Mouse (Mus musculus) central nervous system, embryonic 11.5 days (tissue): ENCODE results near the gene Tnf. TPM values are rescaled to one million over a fixed set of nuclear protein-coding genes. Genes with fewer than 3 reads are reported as not detected.

Experiments used
- polyA plus RNA-seq: library from polyadenylated mRNA; depleted of rRNA; stranded (reverse); fragments of >200 nt; gene quantifications from 2 replicates; pipeline ENCODE4 v1.2.3, GENCODE M21; 2012; rRNA removed

Tnf gene
- 0.07 and 0.09 TPM in 2 replicates for polyA plus RNA-seq

GRCm38 (mm10) chr17:35201787-35202186 is at the start of gene Tnf:
Gene Tnf (minus strand): TSS chr17:35202007.

DNA sequence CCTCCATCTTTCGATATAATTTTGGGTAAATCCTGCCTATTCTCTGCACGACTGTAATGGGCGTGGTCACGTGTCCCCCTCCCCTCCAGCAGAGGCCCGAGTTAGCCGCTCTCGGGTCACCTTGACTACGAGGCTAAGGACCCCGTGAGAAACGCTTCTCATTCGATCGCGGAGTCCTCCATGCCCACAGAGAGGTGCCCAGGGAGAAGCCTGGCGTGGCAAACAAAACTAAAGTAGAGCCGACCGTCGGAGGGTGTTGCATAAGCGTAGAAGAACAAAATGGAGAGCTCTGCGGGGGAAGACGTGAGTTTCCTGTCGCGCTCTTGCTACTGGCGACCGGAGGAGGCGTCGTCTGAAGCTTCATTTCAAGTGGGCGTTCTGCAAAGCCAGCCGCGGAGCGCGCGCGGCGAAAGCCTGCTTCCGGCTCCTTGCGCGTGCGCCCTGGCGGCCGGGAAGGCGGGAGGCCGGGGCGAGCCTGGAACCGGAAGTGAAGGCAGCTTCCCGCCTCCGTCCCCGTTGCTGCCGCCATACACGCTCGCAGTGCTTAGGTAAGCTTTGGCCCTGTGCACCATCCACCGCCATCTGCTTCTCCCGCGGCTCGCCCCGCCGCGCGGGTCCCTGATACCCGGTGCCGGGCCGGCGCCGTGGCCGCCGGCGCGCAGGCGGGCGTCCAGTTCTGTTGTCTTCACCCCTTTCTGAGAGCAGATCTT is 39.7 kb upstream of the Tnf start, which contains the start of gene Ddx39b:
Gene Ddx39b (plus strand): TSS at position 442 of the 710 bp plus-strand sequence.

DNA sequence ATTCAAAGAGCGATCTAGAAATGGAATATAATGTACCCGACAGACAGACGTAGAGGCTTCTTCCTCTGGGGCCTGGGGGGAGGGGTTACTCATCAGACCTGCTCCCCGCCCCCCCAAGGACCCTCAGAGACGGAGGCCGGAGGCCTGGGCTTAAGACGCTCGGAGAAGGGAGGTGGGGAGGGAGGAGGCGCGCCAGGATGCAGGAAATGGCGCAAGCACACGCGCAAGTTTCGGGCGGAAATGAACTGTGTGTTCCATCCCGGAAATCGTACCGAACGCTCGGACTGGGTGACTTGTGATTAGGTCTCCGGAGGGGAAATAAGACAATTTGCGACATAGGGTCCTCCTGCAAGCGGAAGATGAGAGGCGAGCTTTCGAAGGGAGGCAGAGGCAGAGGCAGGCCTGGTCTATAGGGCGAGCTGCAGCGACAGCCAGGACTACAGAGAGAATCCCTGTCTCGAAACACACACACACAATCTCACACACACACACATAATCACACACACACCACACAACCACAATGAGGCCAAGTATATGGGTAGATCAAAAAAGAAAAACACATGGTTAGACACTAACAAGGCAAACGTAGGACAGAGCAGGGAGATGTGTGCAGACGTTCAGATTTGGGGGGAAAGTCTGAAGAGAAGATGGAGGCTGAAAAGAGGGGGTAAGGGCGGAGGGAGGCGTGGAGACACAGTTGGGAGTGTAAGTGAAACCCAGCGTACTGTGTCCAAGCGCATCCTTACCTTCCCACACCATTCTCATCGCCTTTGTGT is 34.0 kb upstream of the Tnf start, which contains the start of gene Nfkbil1:
Gene Nfkbil1 (minus strand): TSS at position 179 of the 776 bp plus-strand sequence.

GRCm38 (mm10) chr17:35233114-35233980 is 31.5 kb upstream of the Tnf start, which contains the start of gene Atp6v1g2:
Gene Atp6v1g2 (plus strand): TSS chr17:35233660.

GRCm38 (mm10) chr17:35220156-35220952 is 18.5 kb upstream of the Tnf start, which contains the start of gene Gm16181:
Gene Gm16181 (plus strand): TSS chr17:35220834.

DNA sequence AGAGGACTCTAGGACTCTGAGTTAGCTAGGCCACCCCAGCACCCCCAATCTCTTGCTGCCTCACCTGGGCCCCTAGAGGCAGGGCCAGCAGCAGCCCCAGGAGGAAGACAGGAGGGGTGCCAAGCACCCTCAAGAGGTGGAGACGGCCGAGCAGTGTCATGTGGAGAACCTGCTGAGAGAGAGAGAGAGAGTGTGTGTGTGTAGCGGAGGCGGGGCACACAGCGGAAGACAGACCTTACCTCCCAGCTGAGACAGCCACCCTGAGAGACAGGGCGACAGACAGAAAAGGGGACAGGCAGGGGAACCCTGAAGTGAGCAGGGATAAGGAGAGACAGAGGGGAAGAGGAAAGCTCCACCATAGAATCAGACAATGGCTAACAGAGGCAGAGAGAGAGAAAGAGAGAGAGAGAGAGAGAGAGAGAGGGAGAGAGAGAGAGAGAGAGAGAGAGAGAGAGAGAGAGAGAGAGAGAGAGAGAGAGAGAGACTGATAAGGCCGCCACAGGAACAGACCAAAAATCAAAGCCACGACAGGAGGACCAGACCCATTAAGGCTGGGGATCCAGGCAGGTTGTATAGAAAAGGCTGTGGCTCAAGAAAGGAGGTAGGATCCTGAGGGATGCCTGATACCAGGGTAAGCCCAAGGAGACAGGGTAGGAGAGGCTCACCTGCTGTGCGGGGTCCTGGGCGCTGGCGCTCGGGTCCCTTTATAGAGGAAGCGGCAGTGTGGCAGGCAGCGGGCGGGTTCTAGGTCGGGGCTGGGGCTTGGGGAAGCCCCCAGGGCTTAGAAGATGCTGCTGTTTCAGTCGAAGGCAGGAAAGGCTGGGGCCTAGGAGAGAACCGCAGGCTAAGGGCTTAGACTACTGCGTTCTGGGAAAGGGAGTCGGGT is 2.9 kb upstream of the Tnf start, which contains the start of gene Lta:
Gene Lta (minus strand): TSS at position 858 of the 886 bp plus-strand sequence.

DNA sequence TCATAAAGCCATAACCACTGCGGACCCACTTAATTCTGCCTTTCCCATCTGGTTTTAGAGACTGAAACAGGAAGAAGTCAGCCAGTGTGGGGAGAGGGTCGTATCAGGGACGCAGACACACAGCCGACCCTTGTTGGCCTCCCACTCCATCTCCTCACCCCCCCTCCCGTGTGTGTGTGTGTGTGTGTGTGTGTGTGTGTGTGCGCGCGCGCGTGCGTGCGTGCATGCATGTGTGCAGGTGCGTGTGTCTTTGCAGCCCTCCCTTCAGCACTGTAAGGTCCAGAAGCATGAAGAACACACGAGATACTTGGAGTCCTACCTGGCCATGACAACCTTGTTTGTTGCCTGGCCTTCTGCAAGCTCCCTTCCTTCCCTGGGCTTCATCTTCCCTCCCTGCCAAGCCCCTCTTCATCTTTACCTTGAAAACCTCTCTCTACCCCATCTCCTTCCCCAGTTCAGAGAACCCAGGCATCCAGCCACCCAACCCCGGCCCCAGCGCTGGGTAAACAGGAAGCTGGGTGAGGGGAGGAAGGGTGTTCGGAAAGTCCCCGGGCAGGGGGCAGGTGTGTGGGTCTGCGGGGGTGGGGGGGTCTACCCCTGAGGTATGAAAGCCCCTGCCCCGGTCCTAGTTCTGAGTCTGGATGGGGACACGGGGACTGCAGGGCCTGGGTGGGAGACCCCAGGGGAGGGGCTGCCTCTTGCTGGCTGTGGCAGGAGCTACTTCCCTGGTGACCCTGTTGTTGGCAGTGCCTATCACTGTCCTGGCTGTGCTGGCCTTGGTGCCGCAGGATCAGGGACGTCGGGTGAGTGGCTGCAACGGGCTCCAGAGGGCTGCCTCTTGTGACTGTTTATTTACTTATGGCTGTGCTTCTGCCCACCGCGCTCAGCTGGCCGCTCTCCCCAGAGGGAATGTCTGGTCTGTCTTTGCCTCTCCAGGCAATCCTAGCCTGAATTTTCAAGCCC is 7.6 kb downstream of the Tnf start, which contains the start of gene Ltb:
Gene Ltb (plus strand): TSS at position 559 of the 963 bp plus-strand sequence.

GRCm38 (mm10) chr17:35187959-35188610 is 13.7 kb downstream of the Tnf start, which contains the start of gene Lst1:
Gene Lst1 (minus strand): TSS chr17:35188439.

GRCm38 (mm10) chr17:35175968-35176367 is 25.8 kb downstream of the Tnf start, which contains the start of gene Aif1:
Gene Aif1 (minus strand): TSS chr17:35176068.

GRCm38 (mm10) chr17:35164568-35165450 is 37.0 kb downstream of the Tnf start, which contains the start of gene Prrc2a:
Gene Prrc2a (minus strand): TSS chr17:35164897.

Other genes starting within 250 kb of the Tnf start
- gene Hspa1b, start 242.8 kb downstream of the Tnf start, polyA plus RNA-seq = 3.0 and 3.4 TPM in 2 replicates
- gene Gm20481, start 232.1 kb downstream of the Tnf start, polyA plus RNA-seq = not detected in 2 replicates
- gene Hspa1a, start 229.9 kb downstream of the Tnf start, polyA plus RNA-seq = 1.4 and 2.2 TPM in 2 replicates
- gene Hspa1l, start 229.3 kb downstream of the Tnf start, polyA plus RNA-seq = 0.22 and 0.31 TPM in 2 replicates
- 98.3 and 206 TPM in 2 replicates for gene Lsm2, start 220.1 kb downstream of the Tnf start, polyA plus RNA-seq
- 127 and 135 TPM in 2 replicates for gene Vars, start 201.0 kb downstream of the Tnf start, polyA plus RNA-seq
- 0.60 and 0.76 TPM in 2 replicates for gene Vwa7, start 185.4 kb downstream of the Tnf start, polyA plus RNA-seq
- 6.4 and 8.8 TPM in 2 replicates for gene Sapcd1, start 174.0 kb downstream of the Tnf start, polyA plus RNA-seq
- 6.7 and 11.0 TPM in 2 replicates for gene Msh5, start 155.3 kb downstream of the Tnf start, polyA plus RNA-seq
- 122 and 142 TPM in 2 replicates for gene Clic1, start 152.0 kb downstream of the Tnf start, polyA plus RNA-seq
- 392 and 957 TPM in 2 replicates for gene Ddah2, start 143.0 kb downstream of the Tnf start, polyA plus RNA-seq
- gene Ly6g6c, start 136.6 kb downstream of the Tnf start, polyA plus RNA-seq = 0.19 and 0.28 TPM in 2 replicates
- 0.67 and 0.88 TPM in 2 replicates for gene Mpig6b, start 135.8 kb downstream of the Tnf start, polyA plus RNA-seq
- 0.18 and 0.29 TPM in 2 replicates for gene Ly6g6e, start 125.1 kb downstream of the Tnf start, polyA plus RNA-seq
- 2.5 and 3.0 TPM in 2 replicates for gene Ly6g6d, start 123.9 kb downstream of the Tnf start, polyA plus RNA-seq
- 0.83 and 1.1 TPM in 2 replicates for gene Ly6g6f, start 116.4 kb downstream of the Tnf start, polyA plus RNA-seq
- 39.3 and 52.2 TPM in 2 replicates for gene Abhd16a, start 112.7 kb downstream of the Tnf start, polyA plus RNA-seq
- gene Ly6g5c, start 93.7 kb downstream of the Tnf start, polyA plus RNA-seq = not detected in 2 replicates
- gene Ly6g5b, start 86.6 kb downstream of the Tnf start, polyA plus RNA-seq = 1.1 and 2.1 TPM in 2 replicates
- gene Gpank1, start 80.6 kb downstream of the Tnf start, polyA plus RNA-seq = 19.6 and 31.0 TPM in 2 replicates
- gene Csnk2b, start 80.0 kb downstream of the Tnf start, polyA plus RNA-seq = 156 and 178 TPM in 2 replicates
- gene D17H6S53E, start 75.6 kb downstream of the Tnf start, polyA plus RNA-seq = 5.3 and 13.0 TPM in 2 replicates
- gene Apom, start 70.0 kb downstream of the Tnf start, polyA plus RNA-seq = 10.2 and 22.4 TPM in 2 replicates
- gene Bag6, start 66.8 kb downstream of the Tnf start, polyA plus RNA-seq = 201 and 247 TPM in 2 replicates
- gene Prrc2a, start 37.1 kb downstream of the Tnf start, polyA plus RNA-seq = 320 and 416 TPM in 2 replicates
- 3.3 and 4.8 TPM in 2 replicates for gene Aif1, start 25.9 kb downstream of the Tnf start, polyA plus RNA-seq
- gene Lst1, start 13.6 kb downstream of the Tnf start, polyA plus RNA-seq = 7.8 and 12.4 TPM in 2 replicates
- 0.25 and 0.34 TPM in 2 replicates for gene Ltb, start 7.6 kb downstream of the Tnf start, polyA plus RNA-seq
- 0.04 and 0.07 TPM in 2 replicates for gene Lta, start 3.3 kb upstream of the Tnf start, polyA plus RNA-seq
- not detected in 2 replicates for gene Gm16181, start 18.8 kb upstream of the Tnf start, polyA plus RNA-seq
- gene Atp6v1g2, start 31.7 kb upstream of the Tnf start, polyA plus RNA-seq = 17.3 and 17.7 TPM in 2 replicates
- 12.8 and 19.3 TPM in 2 replicates for gene Nfkbil1, start 33.8 kb upstream of the Tnf start, polyA plus RNA-seq
- gene Ddx39b, start 39.7 kb upstream of the Tnf start, polyA plus RNA-seq = 967 and 1,050 TPM in 2 replicates
- gene H2-D1, start 60.7 kb upstream of the Tnf start, polyA plus RNA-seq = 19.9 and 27.4 TPM in 2 replicates
- 0.04 and 0.06 TPM in 2 replicates for gene H2-Q1, start 118.4 kb upstream of the Tnf start, polyA plus RNA-seq
- gene H2-Q2, start 140.2 kb upstream of the Tnf start, polyA plus RNA-seq = 0.43 and 1.0 TPM in 2 replicates
- 9.9 and 11.3 TPM in 2 replicates for gene H2-Q4, start 177.6 kb upstream of the Tnf start, polyA plus RNA-seq
- 1.5 and 2.1 TPM in 2 replicates for gene H2-Q6, start 222.8 kb upstream of the Tnf start, polyA plus RNA-seq
- 15.0 and 17.0 TPM in 2 replicates for gene H2-Q7, start 237.1 kb upstream of the Tnf start, polyA plus RNA-seq